Mouse (Mus musculus) G1E (cell line): ENCODE measurements around the gene Spin2e.
"Not testable (repeated sequence)": the region's sequence is repeated elsewhere in the genome, so short reads cannot be mapped to it uniquely, and the experiment has no call there.

Experiments
- CTCF ChIP-seq: IDR thresholded peaks from 2 replicates; pipeline ENCODE4 v1.5.1; 2012; ENCODE audit warnings: low read depth, low read length, inconsistent platforms, mixed read lengths
- GATA1 ChIP-seq: IDR thresholded peaks from 2 replicates; pipeline ENCODE4 v1.6.1; 2012; ENCODE audit warnings: borderline replicate concordance, low read length, inconsistent platforms, mixed read lengths

- TF ChIP-seq CTCF, GATA1: not testable (repeated sequence)
Measured at GRCm38 (mm10) chrX:31618820-31619219, at the start of gene Spin2e.
